Mouse (Mus musculus): ENCODE measurements around the gene Stx8.

Gene Stx8

GRCm38 (mm10) chr11:68035303-68035891 lies 69.4 kb downstream of the Stx8 start:
- no peak for DNase-seq (ENCODE audit: low spot score in 2 of 2)

GRCm38 (mm10) chr11:68036133-68036959 lies 70.4 kb downstream of the Stx8 start:
- no peak for DNase-seq (ENCODE audit: low spot score in 2 of 2)

GRCm38 (mm10) chr11:68037093-68037492 lies 71.1 kb downstream of the Stx8 start:
- no peak for DNase-seq (ENCODE audit: low spot score in 2 of 2)

DNA sequence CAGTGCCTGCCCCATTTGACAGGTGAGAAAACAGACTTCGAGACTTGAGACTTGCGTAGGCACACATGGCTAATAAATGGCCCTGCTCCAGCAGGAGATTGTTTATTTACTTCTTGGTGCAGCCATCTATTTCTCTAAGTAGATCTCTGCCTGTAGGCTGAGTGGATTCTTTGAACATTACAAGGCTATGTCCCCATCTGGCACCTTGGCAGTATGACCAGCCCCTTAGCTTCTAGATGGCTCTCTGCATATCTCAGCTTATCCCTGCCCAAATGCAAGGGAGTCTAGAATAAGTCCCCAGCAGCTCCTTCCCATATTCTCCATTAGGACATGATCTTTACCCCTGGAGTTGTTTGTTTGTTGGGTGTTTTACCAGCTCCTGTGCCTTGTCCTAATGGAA lies 72.1 kb downstream of the Stx8 start:
- DNase-seq (ENCODE audit: low spot score in 2 of 2) = no peak

- DNase-seq (ENCODE audit: low spot score in 2 of 2) = no peak
Observed at GRCm38 (mm10) chr11:68044181-68044580, 78.2 kb downstream of the Stx8 start.

DNA sequence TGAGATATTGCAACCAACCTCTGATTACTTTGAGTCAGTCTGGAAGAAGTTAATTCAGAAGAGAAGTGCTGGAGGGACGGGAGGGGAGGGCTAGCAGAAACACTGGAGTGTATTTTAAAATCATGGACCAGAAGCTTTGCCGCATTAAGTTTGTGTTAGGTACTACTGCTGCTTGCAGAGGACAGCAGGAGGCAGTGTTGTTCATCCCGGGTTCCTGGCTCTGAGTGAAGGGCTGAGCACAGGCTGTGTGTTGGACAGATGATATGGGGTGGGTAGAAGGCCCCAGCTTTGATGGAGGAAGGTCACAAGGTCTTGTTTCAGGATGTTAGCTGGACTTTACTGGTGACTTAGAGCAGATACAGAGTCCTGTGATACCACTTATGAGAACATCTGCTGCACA lies 80.9 kb downstream of the Stx8 start:
- DNase-seq (ENCODE audit: low spot score in 2 of 2) = no peak

DNA sequence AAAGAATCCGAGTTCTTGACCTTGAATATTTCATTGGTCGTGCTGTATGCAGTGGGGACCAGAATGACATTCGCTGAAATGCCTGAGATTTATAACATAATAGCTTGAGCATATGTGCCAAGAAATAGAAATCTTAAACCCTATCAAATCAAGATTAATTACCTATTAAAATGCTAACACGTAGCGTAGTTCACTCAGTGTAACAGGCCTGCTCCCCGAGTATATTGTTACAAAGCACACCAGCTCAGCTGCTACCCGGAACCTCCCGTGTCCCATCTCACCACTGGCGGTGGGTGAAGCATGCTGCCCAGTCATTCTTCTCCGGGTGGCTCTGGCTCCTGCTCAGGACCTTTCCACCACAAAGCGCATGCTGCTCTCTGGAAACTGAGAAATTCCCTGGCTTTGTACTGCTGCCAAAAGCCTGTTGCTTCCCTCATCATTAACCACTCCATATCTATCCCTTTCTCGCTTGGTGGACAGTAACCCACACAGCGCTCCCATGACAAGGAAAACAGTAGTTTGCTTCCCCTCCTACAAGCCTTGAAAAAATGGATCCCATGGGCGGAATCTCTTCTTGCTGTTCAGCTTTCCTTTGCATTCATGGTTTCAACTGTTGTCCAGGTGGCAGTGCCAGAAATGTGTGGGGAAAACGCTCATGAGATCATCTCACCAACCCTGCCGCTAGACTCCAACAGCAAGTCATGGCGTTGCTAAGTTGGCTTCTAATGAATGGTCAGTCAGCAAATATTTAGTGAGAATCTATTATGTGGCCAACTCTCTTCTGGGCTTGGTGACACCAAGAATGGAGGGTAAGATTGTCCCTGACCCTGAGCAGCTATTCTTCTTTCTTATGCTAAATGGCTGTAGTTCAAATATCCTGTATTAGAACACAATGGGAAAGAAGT lies 83.5 kb downstream of the Stx8 start:
- no peak for DNase-seq (ENCODE audit: low spot score in 2 of 2)

DNA sequence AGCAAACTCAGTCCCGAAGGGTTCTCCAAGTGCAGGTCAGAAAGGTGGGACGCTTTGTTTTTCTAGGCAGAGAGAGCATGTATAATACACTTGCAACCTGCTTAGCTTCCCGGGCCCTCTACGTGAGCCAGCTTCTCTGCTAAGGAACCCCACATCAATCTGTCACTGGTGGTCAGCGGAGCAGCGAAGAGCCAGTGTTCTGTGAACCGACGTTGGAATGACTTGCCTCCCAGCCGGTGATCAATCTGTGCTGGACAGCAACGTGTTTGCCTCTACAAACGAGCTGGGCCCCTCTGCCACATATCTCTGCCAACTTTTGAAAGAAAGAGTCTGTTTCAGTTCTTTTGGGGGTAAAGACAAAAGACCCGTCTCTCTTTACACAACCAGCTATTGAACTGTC lies 84.7 kb downstream of the Stx8 start:
- no peak for DNase-seq (ENCODE audit: low spot score in 2 of 2)

DNA sequence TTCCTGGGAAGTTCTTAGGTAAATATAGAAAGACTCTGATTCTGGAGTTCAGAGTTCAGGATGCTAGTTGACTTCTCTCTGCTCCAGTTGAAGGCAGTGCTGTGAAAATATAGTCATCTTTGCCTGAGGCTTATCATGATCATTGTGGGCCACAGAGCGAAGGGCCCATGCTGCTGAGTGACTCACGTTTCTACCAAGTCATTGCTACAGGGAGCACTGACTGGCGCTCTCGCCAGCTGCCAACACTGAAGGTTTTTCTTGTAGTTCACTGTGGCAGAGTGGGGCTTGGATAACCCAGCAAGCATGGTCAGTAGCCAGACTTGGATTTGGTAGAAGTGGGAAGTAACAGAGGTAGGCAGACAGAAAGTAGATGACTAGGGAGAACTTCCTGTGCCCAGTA lies 85.3 kb downstream of the Stx8 start:
- no peak for DNase-seq (ENCODE audit: low spot score in 2 of 2)

DNA sequence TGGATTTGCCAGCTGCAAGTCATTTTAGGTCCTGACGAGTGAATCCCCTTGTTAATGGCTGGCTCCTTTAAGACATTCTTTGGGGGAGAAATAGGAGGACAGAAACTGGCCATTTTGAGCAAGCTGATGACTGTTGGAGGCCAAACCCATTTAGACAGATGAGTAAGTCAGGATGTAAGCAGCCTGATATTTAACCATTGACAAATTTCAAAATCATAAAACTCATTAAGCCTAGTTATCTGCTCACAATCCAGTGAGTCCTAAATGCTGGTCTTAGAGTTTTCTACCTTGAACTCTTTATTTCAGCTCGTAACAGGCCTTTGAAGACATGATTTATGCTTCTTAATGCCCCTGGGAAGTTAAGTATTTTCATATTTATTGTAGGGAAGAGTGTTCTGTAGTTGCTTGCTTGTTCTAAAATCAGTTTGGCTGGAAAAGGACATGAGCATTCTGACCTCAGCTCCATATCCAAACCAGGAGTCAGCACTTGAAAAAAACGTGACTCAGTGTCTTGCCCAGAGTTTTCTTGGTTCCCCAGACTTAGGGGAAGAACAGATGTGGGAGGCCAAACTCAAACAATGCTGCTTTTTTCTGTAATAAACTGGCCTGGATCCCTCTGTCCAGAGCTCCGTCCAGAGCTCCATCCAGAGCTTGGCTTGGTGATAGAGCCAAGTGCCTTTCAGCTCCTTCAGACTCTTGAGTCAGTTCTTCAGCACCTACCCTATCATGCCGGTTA lies 92.6 kb downstream of the Stx8 start:
- DNase-seq (ENCODE audit: low spot score in 2 of 2) = no peak

DNA sequence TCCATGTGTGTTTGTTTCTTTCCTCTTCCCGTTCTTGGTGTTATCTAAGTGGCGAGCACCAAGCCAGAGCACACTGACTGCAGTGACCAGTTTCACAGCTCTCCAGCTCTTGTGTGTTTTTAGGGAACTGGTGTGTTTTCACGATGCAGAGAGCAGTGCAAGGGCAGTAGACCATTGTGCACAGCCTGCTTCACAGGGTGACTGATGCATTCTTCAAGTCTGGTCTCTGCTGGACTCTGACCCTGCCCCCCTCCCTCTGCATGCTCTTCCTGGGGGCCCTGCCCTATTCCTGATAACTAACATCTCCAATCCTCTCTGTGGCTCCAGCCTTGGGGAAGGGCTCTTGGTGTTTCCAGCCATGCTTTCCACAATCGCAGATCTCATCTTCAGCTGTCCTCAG lies 94.7 kb downstream of the Stx8 start:
- no peak for DNase-seq (ENCODE audit: low spot score in 2 of 2)

GRCm38 (mm10) chr11:68062116-68062515 lies 96.1 kb downstream of the Stx8 start:
- DNase-seq (ENCODE audit: low spot score in 2 of 2) = no peak

DNA sequence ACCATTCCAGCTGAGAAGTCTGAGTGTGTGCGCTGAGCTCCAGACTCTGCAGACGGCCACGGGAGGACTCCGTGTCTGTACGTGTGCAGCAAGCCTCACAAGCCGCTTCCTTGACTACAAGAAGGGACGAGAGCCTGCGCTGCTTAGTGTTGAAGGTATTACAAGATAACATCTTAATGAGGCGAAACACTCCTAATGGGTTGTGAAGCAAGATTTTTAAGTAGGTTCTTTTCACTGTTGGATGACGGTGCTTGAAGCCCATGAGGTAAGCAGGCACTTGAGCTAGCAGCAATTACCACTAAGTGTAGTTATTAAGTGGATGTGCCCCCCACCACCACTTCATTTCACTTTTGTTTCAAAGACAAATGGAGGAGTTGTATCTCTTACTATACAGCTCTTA lies 101.8 kb downstream of the Stx8 start:
- no peak for DNase-seq (ENCODE audit: low spot score in 2 of 2)

DNA sequence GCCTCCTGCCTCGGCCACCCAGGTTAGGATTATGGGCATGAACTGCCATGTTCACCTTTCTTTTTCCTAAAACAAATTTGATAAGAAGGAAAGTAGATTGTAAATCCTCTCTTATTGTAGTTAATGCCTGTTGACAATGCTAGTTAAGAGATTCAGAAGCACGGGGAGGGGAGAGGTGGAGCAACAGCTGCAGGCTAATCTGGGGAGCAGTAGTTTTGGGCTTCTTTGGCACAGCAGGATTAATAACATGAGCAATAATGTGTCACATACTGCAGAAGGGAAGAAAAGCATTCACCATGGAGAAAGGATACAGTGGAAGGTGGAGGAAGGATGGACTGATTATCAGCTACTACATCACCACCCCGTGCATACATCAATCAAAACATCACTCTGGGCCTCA lies 104.1 kb downstream of the Stx8 start:
- no peak for DNase-seq (ENCODE audit: low spot score in 2 of 2)

DNA sequence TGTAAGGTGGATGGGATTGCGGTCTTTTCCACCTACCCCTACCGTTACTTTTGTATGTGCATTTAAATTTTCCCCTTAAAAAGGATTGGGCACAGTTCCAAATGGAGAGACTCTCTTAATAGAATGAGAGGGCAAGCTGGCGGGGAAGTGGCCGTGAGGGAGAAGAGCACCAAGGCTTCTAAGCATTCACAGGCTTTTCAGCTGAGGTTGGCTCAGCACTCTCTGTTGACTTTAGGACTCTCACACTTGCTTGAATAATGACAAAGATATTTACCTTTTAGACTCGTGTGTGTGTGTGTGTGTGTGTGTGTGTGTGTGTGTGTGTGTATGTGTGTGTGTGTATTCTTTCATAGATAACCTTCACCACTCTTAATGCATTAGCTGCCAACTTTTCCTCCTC lies 105.8 kb downstream of the Stx8 start:
- DNase-seq (ENCODE audit: low spot score in 2 of 2) = no peak

- DNase-seq (ENCODE audit: low spot score in 2 of 2) = no peak
Observed at GRCm38 (mm10) chr11:68072597-68073210, 106.7 kb downstream of the Stx8 start.

- DNase-seq (ENCODE audit: low spot score in 2 of 2) = no peak
Observed at GRCm38 (mm10) chr11:68074686-68075085, 108.7 kb downstream of the Stx8 start.

- DNase-seq (ENCODE audit: low spot score in 2 of 2) = no peak
Observed at GRCm38 (mm10) chr11:68075331-68075730, 109.3 kb downstream of the Stx8 start.

GRCm38 (mm10) chr11:68079756-68080155 lies 113.8 kb downstream of the Stx8 start:
- no peak for DNase-seq (ENCODE audit: low spot score in 2 of 2)

- DNase-seq (ENCODE audit: low spot score in 2 of 2) = no peak
Observed at GRCm38 (mm10) chr11:68080999-68081398, 115.0 kb downstream of the Stx8 start.

DNA sequence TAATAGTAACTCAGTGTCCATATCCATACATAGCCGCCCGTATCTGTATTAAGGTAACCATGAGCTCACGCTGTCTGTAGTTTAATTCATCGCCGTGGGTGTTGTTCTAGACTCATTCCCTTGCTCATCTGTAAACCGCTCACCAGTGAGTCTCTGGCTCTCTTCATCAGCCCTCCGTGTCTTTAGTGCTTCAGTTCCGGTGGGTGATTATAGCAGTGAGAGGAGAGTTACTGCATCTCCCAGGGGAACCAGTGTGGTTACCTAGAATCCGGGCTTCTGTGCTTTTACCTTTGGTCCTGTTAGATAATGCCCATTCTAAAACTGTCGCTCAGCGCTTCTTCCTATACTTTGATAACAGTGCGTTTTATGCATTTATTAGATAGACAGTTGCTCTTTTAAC lies 116.8 kb downstream of the Stx8 start:
- DNase-seq (ENCODE audit: low spot score in 2 of 2) = no peak
